Mouse (Mus musculus): ENCODE measurements around the gene Hoxd8.

Hoxd8 gene

DNA sequence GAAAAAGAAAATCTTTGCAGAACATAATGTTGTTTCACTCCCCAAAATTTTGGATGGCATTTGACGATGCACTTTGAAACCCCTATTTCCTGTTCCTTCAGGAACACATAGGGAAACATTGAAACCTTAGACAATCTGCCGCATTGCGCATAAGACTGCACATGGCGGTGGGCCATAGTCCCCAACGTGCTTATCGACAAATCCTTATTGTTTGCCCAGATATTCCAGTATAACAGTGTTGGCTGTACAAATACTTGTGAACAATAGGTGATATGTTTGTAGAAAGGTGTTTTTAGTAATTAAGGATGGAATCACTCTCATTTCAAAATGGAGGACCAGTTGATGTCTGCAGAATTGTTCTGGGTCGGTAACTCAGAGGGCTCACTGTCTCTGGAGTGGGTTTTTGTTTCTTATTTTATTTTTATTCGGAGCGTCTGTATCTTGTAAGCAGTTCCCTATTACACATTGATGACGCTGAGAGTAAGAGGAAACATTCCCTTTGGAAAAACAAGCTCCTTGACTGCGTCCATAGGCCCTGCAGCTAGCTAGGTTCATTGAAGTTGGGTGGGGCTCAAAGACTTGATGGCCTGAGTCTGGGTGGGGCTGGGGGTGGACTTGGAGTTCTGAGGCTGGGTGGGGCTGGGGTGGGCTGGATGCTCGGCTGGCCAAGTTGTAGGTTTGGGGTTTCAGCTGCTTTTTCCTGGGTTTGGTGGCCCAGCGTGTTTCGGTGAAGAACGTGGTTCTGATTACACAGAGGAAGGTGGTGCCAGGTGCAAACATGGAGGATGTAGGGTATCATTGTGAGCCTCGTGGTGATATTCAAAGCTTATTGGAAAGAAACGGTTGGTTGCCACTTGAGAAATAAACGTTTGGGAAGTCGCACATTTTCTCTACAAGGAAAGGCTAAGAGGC lies 9.1 kb downstream of the Hoxd8 start:
- DNase-seq (ENCODE audit: low read depth, low spot score) = no peak

DNA sequence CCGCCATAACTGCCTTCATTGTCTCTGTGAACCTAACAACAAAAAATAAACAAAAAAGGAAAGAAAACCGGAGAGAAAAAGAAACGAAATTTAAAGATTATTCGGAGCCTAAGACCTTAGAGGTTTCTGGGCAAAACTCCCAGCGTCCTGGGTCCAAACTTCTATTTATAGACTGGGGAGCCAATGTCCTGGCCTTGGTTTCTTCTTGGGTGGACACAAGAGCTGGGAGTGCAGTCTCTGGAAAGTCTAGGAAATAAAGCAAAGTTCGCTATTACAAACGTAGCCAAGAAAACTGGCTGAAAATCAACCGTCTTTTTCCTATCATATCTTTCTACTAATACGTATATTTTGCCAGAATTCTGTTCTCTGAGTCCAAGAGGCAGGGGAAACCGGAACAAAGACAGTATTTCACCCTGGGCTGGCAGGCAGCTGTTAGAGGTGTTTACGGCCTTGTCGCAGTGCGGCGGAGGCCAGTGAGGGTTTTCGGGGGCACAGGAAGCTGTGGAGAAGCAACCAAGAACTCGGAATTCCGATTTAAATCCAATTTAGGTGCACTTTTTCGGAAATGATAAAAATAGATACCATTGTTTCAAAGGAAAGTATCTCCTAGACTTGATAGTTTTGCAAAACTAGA lies 9.9 kb downstream of the Hoxd8 start:
- no peak for DNase-seq (ENCODE audit: low read depth, low spot score)

DNA sequence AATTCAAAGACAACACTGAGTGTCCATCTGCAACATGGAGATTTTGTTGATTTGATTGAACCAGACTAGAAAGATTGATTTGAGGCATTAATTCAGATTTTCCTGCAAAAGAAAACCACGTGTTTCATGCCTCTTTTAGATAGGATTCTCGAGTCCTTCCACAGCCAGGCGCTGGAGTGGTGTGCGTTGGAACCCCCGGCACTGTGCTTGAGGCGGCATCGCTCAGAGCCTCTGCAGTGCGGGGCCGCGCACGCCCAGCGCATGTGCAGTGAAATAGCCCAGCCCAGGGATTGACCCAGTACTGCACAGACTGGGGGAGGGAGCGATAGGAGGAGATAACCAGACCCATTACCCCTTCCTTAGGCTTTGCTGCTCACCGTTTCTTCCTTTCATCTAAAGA lies 10.5 kb downstream of the Hoxd8 start:
- no peak for DNase-seq (ENCODE audit: low read depth, low spot score)

DNA sequence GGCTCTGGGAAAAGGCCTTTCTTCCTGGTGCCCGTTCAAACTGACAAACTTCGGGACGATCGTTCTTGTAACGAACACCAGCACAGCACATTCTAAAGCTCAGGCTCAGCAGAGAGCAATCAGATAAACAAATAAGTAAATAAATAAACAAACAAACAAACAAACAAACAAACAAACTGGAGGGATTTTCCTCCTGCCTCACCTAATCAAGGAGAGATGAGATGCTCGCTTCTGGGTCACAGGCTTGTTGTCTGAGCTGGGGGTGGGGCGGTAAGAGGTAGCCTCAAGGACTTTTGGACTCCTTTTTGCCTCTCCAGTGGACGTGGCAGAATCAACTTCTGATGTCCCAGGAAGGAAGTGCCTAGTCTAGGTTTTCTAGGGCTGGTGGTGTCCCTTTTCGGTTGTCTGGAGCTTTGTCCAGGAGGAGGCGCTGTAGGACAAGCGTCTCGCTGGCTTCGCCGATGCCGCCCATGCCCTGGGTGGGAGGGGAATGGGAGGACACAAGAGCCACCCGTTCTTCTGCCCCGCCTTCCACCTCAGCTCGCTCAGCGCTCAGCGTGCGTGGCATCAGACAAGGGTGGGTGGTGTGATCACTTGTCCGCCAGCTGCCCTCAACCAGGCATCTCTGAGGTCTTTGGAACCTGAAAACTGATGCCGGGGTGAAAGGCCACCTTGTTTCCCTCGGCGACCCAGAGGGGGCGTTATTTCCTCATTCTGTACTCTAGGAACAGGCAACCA lies 11.3 kb downstream of the Hoxd8 start:
- DNase-seq (ENCODE audit: low read depth, low spot score) = peak; percentile 75

DNA sequence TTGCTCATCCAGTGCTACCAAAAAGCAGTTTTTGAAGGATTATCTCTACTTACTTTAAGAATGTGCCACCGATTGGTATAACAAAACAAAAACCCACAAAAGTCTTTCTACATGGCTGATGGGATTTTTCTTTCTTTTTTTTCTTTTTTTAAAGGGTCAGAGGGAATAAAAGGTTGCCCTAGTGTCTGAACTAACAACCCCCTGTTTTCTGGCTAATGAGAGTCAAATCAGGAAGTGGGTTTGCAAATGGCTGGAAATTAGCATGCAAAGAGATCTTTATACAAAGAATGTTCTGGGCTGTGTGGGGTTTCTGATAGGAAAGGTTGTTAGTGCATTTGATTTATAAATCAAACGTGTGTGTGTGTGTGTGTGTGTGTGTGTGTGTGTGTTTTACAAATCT lies 16.0 kb downstream of the Hoxd8 start:
- no peak for DNase-seq (ENCODE audit: low read depth, low spot score)

DNA sequence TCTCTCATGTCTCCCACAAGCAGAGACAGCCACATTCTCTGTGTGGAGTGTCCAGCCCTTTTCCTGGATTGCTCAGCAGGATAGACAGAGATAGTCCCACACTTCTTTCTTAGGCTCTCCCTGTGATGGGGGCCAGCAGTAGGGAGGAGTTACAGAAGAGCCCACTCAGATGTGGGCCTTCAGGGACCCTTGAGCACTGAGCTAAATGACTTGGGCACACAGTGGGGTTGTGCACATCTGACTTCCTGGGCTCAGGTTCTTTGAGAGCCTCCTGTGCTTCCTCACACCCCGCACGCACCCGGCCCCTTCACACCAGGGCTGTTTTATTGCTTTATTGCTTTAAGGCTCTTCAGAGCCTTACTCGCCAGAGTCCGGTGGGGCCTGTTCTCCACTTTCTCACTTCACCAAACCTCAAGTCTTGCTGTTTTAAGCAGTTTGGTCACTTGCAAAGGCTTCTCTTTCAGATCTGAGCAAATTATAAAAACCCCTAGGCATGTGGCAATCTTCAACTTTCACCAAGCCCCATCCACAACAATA lies 16.6 kb downstream of the Hoxd8 start:
- DNase-seq (ENCODE audit: low read depth, low spot score) = no peak

DNA sequence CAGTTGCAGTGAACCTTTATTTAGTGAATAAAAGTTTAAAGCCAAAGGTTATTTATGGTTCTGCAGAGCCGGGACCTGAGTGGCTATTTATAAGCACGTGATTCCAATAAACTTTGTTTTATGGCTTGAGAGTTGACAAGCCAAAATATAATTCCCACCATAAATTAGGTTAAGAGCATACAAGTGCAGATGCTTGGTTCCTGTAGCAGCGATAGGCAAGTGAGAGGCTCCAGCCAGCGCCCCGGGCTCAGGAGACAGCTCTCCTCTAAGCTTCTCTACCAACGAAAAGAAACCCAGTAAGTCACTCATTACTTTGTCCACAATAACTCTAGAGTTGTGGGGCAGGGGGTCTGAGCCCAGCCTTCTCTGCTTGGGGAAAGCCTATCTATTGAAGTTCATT lies 17.5 kb downstream of the Hoxd8 start:
- DNase-seq (ENCODE audit: low read depth, low spot score) = no peak

DNA sequence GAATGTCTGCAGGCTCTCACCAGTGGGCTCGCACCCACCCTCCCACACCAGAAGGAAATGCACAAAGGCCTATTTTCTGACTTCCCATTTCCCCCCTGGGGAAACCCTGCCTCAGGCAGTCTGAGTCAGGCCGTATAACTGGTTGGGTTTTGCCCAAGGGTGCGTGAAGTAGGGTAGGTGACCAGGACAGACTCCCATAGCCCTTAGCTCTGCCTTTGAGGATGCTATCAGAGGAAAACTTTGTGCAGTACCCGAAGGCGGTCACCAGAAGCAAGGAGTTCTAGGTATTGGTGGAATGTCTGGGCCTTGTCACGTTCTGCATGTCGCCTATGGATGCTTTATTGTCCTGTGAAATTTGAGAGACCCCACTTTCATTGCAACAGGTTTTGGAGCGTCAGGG lies 18.5 kb downstream of the Hoxd8 start:
- no peak for DNase-seq (ENCODE audit: low read depth, low spot score)

DNA sequence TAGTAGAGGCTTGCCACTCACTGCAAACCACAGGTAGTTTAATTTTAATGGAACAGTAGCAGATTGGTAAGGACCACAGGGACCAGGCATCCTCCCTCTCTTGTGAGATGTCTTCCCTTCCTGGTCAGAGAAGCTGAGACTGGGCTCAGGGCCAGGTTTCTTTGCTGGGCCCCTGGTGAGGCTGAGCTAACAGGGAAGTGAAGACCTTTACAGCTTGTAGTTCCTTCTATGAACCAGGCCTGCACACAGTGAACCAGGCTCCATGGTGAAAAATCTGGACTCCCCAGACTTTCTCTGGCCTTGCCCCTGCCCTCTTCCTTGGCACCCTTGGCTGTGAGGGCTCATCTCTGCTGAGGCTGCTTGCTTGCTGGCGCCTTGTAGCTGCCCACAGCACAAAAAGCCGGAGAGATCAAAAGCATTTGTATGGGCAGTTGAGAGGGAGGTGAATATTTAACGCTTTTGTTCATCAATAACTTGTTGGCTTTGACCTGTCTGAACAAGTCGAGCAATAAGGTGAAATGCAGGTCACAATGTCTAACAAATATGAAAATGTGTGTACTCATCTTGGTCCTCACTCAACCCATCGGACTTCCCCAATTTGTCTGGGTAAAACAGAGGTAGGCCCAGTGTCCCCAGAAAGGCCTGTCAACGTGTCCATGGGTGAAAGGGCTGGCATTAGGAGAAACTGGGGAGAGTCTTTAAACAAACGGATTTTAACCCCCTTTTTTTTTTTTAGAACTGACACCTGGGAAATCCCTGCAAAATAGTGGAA lies 20.0 kb downstream of the Hoxd8 start:
- DNase-seq (ENCODE audit: low read depth, low spot score) = no peak

DNA sequence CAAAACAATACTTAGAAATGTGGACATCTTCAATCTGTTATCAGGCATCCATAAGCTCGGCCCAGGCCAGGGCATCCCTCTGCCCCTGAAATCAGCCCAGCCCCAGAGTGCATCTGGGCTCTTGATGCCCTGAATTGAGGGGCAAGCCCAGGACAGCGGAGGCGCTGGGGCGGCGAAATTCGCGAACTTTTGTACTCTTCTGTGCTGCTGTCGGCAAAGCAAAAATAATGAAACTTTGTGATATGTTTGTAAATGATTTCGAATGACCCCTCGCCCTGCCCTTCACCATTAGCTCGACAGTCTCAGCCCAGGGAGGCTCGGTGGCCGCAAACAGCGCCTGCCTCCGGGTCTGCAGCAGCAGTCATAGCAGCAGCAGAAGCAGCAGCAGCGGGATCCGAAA lies 20.8 kb downstream of the Hoxd8 start:
- DNase-seq (ENCODE audit: low read depth, low spot score) = no peak

DNA sequence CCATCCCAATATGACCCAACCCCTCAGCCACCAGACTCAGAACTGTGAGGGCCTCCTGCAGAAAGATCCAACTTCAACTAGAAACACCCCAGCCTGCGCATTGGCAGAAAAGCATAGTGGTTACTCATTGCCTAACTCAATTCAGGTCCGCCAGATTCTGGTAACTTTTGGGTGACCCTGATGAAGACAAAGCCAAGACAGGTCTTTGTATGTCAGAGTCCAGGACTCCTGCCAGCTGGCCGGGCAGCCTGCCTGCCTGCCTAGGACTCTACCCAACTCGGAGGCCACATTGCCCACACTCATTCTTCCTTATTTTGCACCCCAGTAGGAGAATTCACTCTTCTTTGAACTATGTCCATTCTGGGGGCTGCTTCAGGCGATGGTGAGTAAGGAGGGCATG lies 22.1 kb downstream of the Hoxd8 start, which contains the start of gene Gm28230:
Gene Gm28230, plus strand, starts transcription at position 178 of the 400 bp plus-strand sequence.
- no peak for DNase-seq (ENCODE audit: low read depth, low spot score)

DNA sequence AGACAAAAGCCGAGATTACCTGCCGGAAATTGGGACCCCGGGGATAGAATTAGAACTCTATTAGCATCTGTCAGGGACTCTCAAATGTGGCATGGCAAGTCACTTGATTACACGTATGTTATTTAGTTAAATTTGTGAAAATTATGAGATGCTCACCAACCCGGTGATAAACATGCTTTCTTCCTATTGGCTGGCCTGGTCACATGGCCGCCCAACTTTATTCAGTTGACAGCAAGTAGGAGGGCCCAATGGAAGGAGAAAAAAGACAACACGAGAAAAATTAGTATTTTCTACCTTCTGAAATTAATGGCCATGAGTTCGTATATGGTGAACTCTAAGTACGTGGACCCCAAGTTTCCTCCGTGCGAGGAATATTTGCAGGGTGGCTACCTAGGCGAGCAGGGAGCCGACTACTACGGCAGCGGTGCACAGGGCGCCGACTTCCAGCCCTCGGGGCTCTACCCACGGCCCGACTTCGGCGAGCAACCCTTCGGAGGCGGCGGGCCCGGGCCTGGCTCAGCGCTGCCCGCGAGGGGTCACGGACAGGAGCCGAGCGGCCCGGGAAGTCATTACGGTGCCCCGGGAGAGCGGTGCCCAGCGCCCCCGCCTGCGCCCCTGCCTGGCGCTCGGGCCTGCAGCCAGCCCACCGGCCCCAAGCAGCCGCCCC lies 22.7 kb downstream of the Hoxd8 start:
- DNase-seq (ENCODE audit: low read depth, low spot score) = no peak

DNA sequence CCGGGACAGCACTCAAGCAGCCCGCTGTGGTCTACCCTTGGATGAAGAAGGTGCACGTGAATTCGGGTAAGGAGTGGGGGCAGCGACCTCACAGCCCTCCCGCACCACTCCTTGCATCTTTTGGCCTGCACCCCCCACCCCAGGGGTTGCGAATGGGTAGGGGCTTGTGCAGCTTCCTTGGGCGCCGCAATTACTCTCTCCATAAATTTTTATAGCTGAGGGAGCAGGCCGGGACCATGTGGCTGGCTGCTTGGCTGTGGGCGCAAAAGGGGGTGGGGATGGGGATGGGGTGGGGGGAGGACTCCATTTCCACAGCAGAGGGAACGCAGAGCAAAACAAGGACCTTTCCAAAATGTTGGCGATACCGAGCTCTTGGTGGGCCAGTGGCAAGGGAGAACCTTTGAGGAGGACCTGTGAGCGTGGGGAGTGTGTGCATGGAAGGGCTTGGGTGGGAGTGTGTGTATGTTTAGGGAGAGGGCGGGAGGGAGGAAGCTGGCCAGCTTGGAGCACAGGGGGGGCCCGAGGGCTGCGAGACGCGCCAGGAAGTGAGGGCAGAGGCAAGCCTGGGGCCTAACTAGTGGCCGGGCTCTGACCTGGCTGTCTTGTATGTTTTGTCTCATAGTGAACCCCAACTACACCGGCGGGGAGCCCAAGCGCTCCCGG lies 23.4 kb downstream of the Hoxd8 start:
- no peak for DNase-seq (ENCODE audit: low read depth, low spot score)

DNA sequence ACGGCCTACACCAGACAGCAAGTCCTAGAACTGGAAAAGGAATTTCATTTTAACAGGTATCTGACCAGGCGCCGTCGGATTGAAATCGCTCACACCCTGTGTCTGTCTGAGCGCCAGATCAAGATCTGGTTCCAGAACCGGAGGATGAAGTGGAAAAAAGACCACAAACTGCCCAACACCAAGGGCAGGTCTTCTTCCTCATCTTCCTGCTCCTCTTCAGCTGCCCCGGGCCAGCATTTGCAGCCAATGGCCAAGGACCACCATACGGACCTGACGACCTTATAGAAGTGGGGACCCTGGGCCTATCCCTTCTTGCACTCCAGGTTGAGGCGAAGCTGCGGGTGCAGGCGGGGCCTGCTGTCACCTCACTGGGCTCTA lies 23.9 kb downstream of the Hoxd8 start:
- DNase-seq (ENCODE audit: low read depth, low spot score) = no peak

DNA sequence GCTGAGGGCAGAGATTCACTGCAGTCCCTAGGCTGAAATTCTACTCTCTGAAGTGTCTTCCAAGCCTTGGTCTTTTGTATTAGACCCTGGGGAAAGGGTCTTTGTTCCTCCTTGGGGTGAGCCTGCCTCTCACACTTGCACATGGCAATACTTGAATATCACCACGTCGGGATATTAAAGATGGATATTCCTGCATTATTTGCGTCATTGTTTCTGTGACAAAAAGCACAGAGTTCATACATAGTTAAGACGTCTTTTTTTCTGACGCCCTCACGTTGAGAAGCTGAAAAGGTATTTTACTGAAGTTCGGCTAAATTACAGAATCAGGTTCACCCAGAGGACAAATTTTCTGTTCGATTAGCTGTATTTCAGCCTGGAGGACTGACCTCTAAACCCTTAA lies 25.9 kb downstream of the Hoxd8 start:
- DNase-seq (ENCODE audit: low read depth, low spot score) = no peak

DNA sequence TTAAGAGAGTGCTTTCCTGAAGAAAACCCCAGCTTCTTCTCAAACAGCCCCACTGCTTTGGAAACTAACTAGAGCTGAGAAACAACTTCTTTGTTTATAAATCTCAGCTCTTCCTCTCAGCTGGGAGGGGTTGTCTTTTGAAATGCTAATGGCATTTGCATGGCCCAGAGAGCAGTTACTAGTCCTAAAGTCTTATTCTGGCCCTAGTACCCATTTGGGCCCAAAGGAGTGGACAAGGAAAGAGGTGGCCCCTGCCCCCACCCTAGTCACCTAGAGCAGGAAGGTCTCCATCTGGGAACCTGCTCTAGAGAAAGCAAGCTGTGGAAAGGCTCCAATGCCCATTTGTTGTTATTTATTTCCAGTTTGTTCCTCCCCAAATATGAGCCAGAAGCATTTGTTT lies 26.6 kb downstream of the Hoxd8 start:
- no peak for DNase-seq (ENCODE audit: low read depth, low spot score)

DNA sequence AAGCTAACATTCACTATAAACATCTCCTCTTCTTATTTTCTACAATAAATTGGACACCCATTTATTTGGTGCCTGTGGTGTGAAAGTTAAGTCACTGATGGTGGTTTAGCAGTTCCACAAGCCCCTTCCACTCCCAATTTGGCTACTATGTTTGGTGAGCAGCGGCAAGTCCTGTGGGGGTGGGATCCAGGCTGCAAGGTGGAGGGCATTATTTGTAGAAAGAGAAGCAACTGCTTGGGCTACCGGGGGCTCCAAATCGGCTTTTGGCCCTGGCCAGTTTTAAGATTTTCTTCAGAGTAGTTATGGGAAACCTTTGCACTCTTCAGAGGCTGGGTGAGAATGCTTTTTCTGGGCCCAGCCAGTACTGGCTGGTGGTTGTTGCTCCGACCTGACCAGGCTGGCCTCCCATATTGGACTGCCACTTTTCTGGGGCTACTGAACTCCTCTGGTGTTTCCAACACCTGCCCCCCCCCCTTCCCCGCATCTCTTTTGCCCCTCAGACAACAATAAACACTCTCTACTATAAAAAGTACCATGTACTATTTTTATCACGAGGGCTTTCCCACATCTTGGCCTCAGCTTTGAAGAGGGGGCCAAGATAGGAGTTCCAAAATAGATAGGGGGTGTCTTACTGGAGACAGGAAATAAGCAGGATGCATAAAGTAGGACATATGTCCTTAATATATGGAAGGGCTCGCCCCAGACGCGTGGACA lies 27.5 kb downstream of the Hoxd8 start:
- DNase-seq (ENCODE audit: low read depth, low spot score) = no peak

DNA sequence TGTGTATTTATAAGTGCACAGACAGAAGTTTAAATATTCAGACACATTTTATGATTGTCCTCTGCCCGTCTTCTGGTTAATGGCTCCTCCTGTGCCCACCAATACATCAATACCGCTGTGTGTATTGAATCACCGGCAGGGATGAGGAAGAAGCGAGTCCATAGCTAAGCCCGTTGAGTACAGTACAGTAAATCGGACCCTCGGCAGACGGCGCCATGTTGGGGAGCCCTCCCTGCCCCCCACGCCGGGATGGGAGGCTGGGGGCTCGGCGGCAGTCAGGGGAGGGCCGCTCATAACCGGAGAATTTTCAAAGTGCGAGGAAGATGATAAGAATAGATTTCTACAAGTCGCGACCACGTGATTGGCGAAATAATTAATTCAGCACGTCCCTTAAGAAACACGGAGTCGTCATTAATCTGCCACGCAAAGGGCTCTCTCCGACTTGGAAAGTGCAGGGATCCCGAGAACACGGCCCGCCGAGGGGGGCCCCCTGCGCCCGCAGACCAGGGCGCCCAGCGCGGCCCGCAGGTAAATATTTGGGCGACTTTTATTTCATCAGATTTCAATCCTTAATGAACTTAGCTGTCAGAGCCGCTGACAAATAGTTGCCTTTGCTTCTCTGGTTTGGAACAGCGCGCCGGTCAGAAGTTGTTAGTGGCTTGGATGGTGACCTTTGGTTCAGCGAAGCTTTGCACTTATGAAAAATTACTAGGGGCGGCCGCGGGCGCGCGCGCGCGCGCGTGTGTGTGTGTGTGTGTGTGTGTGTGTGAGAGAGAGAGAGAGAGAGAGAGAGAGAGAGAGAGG lies 28.3 kb downstream of the Hoxd8 start:
- no peak for DNase-seq (ENCODE audit: low read depth, low spot score)

DNA sequence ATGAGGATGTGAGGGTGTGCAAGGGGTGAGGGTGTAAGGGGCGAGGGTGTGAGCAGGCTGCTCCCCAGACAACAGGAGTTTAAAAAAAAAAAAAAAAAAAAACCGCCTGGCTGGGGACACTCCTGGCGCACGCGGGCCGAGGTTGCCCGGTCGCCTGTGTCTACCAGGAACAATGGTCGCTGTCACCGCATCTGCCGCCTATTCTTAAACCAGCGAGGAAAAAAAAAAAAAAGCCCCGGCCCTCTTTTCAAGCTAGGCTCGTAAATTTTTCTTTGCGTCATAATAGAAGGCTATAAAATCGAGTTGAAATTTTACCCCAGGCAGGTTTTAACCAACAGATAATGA lies 28.9 kb downstream of the Hoxd8 start:
- no peak for DNase-seq (ENCODE audit: low read depth, low spot score)
